Mouse (Mus musculus): ENCODE results near the gene Arntl.

- TF ChIP-seq CTCF (IDR thresholded peaks at IDR 0.05) (no peak), EP300 (IDR thresholded peaks at IDR 0.05) (no peak)
Observed at GRCm38 (mm10) chr7:113278493-113278892, 71.2 kb downstream of the Arntl start.
